Mouse (Mus musculus) cerebellum, adult 11-12 months (tissue): ENCODE data around the gene Cops3.
A peak's percentile ranks its signal among the peaks of the same experiment; 100 is the strongest.

ENCODE experiments used
- DNase-seq: peaks from one replicate; pipeline ENCODE4 v3.0.0; 2022

Cops3 gene

DNA sequence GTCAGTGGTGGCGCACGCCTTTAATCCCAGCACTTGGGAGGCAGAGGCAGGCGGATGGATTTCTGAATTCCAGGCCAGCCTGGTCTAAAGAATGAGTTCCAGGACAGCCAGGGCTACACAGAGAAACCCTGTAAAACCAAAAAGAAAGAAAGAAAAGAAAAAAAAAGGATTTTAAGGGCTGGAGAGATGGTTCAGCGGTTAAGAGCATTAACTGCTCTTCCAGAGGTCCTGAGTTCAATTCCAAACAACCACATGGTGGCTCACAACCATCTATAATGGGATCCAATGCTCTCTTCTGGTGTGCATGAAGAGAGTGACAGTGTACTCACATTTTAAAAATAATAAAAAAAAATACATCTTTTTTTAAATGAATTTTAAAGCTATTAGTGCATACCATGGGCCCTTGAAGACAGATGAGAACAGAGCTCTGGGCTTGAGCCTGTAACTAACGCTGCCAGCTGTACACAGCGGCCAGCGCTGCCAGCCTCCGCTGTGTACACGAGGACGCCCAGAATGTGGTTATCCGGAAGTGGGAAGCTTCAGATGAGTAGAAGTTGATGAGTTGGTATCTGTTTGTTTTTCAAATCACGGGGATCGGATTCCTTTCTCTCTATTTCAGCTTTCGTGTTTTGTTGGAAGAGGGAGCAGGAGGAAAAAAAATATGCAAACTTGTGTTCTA is 29.0 kb downstream of the Cops3 start:
- no peak for DNase-seq

DNA sequence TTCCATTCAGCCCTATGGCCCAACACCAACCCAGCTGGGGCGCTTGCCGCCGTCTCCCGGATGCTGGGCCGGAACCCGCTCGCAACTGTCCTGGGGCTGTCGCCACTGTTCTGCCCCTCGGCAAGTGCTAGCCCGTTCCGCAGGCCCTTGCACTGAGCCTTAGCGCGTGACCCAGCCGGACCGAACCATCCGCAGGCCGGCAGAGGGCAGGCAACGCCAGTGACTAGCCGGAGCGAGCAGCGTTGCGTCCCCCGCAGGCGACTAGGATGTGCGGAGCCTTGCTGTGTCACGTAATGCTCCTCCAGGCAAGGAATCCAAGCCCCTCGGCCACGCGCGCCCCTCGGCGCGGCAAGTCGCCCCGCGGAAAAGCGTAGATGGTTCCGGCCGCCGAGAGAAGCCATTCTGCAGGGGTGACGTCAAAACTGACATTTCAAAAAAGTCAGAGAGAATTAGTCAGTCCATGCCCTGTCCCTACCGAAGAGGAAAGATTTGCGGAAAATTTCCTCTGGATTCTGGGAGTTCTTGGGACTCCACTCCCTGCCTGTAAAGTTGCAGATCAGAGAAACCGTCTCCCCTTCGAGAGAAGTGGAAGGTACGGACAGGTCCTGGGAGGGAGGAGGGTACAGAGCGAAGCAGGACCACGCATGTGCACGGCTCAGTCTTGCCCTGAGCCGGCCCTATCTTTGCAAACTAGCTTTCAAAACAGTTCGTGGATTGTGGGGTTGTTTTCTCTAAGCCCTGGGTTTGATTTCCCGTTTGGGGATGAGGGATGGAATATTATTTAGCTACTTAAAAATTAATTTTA is 29.8 kb downstream of the Cops3 start, which contains the start of gene Flcn:
Gene Flcn (minus strand): TSS at position 347 of the 805 bp plus-strand sequence.
- DNase-seq: peak; percentile 88

DNA sequence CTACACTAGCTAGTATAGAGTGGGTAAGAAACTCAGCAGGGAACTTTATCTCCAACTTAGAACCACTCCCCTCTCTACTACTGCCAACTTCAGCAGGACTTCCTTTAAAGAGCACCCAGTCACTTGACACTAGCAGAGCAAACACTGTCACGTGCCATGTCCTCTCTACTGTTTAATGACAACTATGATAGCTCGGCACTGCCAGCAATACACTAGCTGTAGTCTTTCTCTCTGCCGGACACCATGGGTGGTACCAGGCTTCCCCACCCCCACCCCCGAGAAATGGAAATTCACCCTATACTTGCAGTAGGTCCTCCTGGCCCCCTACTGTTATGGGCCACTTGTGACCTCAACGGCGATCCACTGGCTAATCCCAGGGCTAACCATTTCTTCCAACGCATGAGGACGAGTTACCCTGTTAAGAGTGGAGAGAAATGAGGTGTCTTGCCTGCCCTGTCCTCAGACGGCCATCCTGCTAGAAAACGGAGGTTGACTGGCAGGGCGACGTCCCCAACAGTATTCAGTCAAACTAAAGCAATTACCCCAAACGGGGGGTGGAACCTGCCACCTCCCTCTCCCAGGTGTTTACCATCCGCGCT is 30.5 kb downstream of the Cops3 start:
- no peak for DNase-seq

DNA sequence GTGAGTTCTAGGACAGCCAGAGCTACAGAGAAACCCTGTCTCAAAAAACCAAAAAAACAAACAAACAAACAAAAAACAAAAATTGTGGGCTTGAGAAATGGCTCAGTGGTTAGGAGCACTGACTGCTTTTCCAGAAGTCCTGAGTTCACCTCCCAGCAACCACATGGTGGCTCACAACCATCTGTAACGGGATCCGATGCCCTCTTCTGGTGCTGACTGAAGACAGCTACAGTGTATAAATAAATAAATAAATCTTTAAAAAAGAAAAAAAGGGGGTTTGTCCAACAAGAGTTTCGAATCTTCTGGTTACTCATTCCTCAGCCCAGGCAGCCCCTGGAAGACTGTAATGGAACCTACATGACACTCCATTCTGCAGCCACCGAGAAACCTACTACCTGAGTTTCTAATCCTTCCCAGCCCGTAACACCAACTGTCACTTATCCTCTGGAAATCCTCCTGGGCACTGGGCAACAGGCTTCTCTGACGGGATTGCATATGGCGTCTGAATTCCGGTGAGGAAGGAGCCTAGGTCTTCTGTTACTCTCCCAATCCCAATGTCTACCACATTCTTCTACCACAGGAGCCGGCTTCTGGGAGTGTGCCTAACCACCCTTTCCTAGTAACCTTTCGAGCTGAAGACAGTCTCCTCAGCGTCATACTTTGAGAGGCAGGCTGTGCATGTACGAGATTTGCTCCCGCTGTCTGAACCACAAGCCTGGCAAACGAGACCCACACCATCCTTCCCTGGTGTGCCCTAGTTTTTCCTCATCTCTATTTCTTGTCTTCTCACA is 31.3 kb downstream of the Cops3 start:
- no peak for DNase-seq

DNA sequence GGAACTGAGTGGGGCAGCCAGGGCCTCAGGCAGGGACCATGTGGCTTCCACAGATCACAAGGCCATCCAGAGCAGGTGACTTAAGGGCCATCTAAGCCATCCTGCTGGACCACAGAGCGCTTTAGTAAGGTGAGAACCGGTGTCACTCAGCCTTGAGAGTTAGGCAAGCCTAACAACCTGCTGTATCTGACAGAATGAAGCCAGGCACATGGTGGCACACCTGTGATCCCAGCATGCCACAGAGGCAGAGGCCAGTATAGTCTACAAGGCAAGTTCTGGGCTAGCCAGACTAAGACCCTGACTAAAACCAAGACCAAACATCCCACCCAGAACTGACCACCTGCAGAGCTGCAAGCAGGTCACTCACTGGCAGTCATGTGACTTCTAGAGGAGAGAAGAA is 34.0 kb downstream of the Cops3 start:
- DNase-seq: peak; percentile 57

DNA sequence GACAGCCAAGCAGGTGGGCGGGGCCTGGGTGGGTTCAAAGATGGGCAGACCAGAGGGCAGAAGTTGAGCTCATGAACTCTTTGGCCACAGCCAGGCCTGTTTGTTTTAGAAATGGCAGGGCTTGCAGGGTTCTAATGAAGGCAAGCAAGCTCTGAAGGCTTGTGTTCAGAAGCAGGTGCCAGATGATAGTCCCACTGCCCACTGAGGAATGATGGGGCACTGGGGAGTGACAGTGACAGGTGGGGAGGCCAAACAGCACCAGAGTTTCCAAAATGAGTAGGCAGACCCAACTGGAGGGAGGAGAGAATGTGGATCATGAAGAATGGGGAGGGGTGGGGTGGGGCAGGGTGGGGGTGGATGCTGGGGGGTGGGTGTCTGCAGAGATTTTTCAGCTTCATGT is 34.4 kb downstream of the Cops3 start:
- DNase-seq: no peak

DNA sequence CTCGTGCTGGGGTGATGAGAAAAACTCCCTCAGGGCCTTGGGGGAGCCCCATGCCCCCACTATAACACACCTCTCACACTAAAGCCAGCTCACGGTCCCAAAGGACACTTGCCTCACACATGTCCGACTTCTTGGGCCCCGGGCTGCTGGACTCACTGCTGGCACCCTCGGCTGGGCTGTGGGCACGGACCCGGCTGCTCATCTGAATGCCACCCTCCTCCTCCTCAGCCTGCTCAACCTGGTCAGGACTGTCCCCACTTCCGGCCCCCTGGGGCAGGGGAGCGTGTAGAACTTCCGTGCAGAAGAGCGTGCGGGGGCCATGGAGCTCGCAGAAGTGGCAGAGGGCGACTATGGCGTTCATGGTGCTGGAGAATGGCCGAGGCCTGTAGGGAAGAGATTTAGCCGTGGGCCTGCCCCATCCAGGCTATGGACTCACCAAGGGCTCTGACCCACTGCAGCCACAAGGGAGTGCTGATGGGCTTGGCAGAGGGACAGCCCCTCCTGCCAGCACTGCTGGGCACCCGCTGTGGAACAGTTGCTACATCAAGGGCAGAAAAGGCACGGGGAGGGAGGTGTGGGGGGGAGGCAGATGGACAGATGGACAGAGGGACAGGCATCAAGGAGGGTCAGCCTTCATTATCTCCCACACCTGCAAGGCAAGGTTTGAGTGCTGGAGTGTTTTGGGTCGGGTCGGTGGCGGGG is 35.1 kb downstream of the Cops3 start:
- DNase-seq: peak; percentile 87

DNA sequence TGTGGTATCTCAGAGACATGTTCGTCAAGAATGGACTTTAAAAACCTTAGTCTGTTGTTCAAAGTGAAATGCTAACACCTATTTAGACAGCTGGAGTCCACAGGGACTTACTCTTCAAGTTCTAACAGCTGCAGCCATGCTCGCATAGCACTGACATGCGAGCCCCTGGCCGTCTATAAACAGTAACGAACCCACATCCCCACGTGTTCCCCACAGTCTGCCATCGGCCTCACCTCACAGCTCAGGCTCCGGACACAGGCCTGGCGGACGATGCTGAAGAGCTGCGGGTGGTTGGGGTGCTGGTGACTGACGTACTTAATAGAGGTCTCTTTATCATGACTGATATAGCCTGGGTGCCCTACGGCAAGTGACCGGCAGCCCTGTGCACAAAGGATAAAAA is 36.1 kb downstream of the Cops3 start:
- DNase-seq: no peak

DNA sequence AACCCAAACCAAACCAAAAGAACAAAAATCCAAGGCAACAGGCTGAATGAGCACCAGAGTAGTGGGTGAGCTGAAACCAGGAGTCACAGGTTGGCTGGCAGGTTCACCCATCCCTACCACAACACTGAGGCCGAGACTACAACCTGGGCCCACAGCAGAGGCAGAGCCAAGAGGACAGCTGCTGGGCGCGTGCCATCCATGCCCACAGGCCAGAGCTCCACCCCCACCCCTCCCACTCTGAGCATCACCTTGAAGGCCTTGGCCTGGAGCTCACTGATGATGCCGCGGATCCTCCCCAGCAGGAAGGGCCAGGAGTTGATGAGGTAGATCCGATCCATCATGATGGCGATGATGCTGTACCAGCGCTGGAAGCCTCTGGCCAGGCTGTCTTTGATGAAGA is 37.8 kb downstream of the Cops3 start:
- no peak for DNase-seq

DNA sequence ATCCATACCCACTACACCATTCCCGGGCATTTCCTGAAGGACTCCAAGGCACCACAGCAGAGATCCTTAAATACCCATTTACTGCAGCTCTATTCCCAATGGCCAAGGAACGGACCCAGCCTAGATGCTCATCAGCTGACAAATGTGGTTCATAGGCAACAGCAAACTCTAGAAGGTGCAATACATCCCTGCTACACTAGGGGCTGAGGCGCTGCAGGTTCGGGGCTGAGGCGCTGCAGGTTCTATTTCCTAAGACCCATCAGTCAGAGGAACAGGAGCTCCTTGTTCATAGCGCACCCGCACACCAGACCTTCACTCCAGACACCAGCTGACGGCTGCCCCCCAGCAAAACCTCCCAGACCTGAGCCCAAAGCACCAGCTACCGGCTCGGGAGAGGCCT is 39.2 kb downstream of the Cops3 start:
- DNase-seq: no peak

DNA sequence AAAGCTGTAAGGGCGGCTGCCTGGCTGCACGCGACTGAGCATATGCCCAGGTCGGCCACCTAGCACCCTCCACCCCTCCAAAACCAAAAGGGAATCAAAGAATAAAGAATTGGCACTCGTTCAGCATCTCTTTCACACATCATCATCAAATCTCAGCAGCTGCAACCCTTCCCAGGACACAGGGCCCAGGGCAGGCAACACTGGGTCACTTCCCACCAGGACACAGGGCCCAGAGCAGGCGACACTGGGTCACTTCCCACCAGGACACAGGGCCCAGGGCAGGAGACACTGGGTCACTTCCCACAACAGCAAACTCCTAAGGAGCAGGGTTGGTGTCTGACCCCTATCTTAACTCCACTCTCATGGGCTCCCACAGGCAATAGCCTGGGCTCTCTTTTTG is 46.2 kb downstream of the Cops3 start:
- no peak for DNase-seq

DNA sequence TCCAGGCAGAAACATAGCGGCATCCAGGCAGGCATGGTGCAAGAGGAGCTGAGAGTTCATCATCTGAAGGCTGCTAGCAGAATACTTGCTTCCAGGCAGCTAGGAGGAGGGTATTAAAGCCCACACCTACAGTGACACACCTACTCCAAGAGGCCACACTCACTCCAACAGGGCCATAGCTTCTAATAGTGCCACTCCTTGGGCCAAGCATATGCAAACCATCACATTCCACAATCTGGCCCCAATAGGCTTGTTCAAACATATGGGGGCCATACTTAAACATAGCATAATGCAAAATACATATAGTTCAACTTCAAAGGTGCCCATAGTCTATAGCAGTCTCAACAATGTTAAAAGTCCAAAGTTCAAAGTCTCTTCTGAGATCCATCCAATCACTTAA is 50.3 kb downstream of the Cops3 start:
- no peak for DNase-seq

DNA sequence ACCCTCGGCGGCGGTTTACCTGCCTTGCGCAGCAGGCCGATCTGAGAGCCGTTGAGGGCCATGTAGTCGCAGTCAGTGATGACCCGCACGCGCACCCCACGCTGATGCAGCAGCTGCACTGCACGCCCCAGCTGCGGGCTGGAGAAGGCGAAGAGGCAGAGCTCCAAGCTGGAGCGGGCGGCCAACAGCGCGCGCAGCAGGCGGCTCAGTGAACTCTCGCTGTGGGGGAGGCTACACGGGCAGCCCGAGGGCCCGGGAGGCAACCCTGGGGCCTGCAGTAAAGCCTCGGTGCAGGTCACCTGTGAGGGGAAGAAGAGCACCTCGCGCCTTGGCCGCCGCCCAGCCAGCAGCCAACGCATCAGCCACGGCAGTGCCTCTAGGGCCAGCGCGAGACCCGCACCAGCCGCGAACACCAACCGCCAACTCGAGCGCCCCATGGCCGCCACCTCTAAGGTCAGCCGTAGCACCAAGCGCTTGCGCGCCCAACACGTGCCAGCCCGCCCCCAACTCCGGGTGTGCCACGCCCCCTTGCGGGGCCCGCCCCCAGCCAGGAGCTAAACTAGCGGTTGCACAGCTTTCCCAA is 52.3 kb downstream of the Cops3 start, which contains the start of gene Pld6:
Gene Pld6 (minus strand): TSS at position 447 of the 583 bp plus-strand sequence.
- no peak for DNase-seq

DNA sequence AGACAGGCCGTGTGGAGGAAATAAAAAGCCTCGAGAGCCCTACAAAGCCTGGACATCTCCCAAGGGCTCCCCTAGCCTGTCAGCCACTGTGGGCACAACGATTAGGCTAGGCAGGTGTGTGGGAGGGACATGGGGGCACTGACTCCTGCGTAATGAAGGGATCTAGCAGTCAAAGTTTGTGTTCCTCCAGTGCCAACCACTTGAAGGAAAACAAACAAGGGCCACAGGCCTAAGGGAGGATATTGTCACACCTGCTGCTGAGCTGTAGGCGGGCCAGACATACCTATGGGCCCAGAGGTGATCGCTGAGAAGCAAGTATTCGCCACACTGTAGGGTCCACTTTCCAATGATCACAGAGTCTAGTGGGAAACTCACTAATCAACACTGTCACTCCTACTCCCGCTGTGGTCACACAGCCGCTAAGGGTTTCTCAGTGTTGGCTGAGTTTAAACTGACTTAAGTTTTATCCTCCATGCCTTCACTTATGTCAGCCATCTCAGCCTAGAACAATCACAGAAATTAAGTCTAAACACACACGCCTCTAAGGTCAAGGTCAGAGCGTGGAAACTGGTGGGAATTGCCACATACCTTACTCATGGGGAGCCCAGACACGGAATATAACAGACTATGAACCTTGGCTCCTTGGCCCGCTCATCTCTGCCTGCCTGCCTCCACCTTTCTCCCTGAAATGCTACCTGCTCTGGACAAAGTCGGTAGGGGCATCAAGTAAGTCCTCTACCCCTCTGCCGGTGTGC is 53.0 kb downstream of the Cops3 start:
- no peak for DNase-seq

DNA sequence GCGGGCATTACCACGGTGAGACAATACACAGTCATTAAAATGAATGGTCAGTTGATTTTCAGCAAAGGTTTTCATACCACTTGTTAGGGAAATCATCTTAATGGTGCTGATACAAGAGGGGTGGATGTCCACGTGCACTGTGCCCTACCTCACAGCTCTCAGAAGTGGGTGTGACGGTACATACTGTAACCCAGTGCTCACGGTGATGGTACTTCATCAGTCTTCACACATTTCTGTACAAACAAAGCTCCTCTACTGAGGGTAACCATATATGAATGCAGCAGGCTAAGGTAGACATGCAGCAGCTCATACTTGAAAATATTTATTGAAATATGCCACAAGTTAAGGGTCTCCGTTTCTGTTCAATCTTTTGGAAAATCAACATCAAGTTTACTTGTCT is 56.0 kb downstream of the Cops3 start:
- no peak for DNase-seq

DNA sequence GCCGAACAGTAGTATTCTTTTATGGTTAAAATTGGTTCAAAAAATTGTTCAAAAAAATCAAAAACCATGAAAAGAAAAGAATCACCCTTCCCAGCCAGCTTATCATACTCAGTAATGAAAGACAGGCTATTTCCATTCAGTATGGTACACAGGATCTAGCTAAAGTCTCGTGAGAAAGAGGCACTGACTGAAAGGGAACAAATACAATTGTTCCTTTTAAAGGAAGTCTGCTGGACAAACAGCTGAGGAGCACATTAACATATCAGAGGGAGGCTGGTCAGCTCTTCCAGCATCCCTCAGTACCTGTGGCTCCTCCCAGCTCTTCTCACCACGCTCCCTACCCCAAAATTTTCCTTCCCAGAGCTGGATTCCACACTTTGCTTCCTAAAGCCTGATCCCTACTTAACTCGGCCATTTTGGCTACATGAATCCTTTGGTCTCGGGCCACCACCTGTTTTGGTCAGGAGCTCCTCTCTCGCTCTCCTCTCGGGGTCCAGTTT is 57.5 kb downstream of the Cops3 start:
- no peak for DNase-seq

DNA sequence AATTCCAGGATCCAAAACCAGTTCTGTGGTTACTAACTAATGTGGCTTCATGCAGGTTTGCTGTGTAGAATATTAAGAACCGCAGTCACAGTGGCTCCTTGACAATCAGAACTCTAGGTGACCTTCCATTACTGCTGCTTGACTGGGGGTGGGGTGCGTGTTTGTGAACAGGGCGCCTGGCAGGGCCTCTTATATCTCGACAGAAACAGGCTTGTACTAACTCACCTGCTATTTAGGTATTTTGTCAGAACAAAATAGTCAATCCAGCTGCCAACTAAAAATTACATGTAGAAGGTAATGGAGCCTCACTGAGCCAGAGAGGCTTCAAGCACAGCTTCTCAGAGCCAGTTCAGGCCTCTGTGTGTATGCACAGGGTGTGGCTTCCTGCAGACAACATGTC is 59.4 kb downstream of the Cops3 start:
- no peak for DNase-seq

DNA sequence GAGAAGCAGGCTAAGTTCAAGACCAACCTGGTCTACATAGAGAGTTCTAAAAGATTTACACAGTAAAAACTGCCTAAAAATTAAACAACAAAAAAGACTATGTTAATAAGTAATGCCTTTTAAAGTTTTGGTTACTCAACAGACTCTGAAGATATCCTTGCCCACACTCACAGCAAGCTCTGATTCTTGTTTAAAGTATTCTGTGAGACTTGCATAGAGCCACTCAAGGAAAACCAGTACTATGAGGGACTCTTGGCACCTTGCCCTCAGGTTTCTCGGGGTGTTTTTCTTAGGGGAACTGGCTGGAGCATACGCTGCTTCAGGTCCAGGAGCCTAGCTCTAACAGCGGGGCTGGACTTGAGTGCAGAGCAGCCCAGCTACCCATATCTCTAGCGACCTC is 60.2 kb downstream of the Cops3 start:
- no peak for DNase-seq

DNA sequence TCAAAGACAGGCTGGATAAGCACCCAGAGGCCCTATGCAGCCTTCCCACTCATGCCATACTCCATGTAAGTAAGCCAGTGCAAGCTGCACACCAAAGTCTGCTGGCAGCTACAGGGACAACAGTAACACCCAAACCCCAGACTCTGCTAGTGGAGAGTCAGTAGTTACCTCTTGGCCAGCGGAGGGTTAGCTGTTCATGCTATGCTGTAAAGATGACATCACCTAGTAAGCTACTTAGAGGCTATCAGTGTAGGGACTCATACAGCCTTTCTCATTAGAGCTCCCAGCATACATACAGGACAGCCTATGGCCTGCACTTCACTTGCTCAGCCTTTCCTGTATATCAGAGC is 60.8 kb downstream of the Cops3 start:
- no peak for DNase-seq

DNA sequence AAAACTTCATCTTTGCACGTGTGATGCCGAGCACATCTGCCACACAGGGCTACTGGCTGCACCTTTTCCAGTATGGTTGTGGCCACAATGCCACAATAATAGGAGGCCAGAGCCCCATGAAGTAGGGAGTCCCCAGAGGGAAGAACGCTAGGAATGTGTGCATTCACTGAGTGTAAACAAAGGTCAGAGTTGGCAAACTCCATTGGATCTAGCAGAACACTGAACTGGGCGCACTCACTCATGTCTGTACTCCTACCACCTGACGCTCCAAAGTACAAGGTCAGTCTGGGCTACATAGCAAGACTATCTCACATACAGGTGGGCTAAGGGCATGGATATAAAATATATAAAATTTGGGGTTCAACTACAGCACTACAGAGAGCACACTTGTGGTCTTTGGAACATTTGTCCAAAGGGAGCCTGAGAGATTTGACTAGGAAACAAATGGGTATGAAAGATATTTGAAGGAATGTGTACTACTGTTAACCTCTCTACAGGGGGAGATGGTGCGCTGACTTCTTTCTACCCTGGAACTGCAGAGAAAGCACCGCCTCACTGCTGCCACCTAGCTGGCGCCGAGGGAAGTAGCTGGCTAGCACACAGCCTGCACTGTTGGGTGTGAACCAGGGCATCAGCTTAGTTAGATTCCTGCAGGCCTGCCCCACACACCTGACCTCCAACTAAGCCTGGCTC is 61.3 kb downstream of the Cops3 start:
- peak; percentile 64 for DNase-seq

DNA sequence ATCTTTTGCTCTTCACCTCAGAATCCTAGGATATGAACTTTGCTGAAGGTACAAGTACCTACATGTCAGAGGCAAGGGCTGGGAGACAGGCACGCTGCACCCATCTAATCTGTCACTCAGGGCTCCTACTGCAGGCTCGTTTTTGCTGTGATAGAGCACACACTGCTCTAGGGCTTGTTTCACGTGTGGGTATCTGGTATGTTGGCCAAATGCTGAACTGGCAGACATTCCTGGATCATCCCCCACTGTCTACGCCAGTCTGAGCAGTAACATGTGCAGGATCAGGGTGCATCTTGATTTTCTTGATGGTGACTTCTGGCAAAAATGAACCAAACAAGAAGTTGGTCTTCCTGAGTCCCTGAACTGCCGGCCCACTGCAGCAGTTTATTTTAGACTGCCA is 62.4 kb downstream of the Cops3 start:
- DNase-seq: no peak
